Mouse (Mus musculus) heart, adult 8-10 months (tissue): ENCODE results near the gene Il11ra1. TPM values are rescaled to one million over a fixed set of nuclear protein-coding genes. Genes with fewer than 3 reads are reported as not detected.
"Not testable (repeated sequence)": the region's sequence is repeated elsewhere in the genome, so short reads cannot be mapped to it uniquely, and the experiment has no call there.

Source experiments
- DNase-seq: peaks from one replicate; pipeline ENCODE4 v3.0.0; 2022; ENCODE audit warnings: low spot score
- total RNA-seq, 4 experiments: library from RNA; stranded (reverse); gene quantifications; 2 replicates each; pipeline ENCODE4 v1.2.4; 2022

The Il11ra1 gene
- total RNA-seq, 4 experiments from 2014 or later: 95.9 to 110 (median 104) TPM

- no peak for DNase-seq
Observed at GRCm38 (mm10) chr4:41754797-41755337, 55.1 kb downstream of the Il11ra1 start, which contains the start of gene Galt. Galt (plus strand) TSS chr4:41755228.

DNA sequence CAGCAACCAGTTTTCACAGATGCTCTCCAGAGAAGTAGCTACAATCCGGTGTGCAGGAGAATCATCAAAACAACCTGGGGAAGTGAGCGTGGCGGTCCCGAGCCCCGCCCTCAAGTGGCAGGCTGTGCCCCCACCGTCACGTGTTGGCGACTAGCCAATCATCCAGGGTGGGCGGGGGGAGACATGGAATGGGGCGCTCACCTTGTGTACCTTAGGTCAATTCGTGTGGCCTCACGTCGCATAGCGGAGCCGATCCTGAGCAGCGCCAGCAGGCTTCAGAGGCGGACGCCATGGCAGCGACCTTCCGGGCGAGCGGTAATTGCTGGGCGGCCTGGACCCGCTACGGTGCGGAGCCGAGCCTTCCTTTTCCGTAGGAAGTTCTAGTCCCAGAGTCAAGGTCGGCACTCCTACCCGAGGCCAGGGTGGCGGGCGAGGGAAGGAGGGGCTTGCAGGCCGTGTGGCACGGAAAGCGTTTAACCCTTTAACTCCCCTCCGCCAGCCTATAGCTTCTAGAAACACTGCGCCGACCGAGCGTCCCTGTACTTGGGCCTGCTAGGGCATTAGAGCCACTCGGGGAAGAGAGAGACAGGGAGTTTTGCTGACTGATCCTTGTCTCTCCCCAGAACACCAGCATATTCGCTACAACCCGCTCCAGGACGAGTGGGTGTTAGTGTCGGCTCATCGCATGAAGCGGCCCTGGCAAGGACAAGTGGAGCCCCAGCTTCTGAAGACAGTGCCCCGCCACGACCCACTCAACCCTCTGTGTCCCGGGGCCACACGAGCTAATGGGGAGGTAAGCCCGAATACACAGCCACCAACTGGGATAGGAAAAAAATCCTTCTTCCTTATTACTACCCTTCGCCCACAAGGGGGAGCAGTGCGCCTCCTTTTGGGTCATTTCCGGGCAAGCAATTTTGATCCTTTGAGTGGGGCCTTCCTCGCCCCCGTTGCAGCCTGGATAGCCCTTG, 55.8 kb downstream of the Il11ra1 start, which contains the start of gene Sigmar1:
Gene Sigmar1, minus strand, starts transcription at position 820 of the 968 bp plus-strand sequence.
- peak; percentile 86 for DNase-seq

DNA sequence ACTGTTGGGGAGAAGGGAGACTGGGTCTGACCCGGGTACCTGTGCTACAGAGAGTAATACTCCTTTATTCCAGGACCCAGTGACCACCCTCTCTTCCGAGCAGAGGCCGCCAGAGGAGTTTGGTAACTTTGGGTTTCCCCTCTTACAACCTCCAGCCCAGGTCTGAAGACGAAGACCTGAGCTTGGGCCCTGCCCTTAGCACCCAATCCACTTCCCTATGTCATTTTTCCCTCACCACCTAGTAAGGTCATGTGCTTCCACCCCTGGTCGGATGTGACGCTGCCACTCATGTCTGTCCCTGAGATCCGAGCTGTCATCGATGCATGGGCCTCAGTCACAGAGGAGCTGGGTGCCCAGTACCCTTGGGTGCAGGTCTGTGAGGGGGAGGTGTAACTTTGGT, 56.7 kb downstream of the Il11ra1 start:
- no peak for DNase-seq

- DNase-seq: no peak
Observed at GRCm38 (mm10) chr4:41757321-41757720, 57.5 kb downstream of the Il11ra1 start.

- no peak for DNase-seq
Observed at GRCm38 (mm10) chr4:41758021-41758420, 58.2 kb downstream of the Il11ra1 start.

DNA sequence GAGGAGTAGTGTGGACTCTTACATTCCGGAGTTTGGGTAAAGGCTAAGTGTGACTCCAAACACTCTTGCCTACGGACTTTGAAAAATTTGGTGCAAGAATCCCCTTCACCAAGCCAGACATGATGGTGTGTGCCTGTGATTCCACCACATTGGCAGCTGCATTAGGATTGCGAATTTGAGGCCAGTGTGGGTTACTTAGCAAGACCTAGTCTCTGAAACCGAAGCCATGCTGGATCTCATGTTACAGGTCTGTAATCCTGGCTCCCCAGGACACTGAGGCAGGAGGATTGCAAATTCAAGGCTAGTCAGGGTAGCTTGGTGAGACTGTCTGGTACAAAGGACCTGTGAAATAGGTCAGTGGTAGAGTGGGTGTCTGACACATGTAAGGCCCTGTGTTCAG, 58.9 kb downstream of the Il11ra1 start:
- DNase-seq: no peak

- DNase-seq: no peak
Observed at GRCm38 (mm10) chr4:41759206-41759605, 59.4 kb downstream of the Il11ra1 start.

DNA sequence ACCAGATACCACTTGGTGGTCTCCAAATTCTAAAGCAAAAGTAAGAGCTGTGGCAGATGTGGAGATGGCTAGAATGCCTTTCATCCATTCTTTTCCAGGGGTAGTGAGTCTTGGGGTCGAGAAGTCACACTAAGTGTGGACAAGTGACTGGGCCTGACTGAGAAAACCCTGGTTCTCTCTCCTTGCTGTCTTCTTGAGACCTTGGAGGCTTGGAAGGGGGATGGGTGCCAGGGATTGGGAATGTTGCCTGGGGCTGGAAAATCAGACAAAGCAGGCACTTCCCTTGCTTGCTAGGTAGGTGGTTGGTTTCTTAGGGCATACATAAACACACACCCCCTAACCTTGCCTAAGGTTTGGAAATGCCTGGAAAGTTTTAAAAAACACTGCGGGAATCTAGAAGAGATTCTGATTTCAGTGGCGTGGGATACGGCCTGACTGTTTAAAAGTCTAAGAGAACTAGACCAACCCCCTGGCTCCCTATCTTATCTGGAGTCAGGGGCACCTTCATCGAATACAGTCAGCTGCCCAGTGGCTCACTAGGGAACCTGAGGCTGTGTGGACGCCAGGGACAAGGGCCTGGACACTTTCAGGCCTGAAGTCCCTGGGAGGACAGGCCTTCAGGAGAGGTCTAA, 60.0 kb downstream of the Il11ra1 start:
- DNase-seq: no peak

DNA sequence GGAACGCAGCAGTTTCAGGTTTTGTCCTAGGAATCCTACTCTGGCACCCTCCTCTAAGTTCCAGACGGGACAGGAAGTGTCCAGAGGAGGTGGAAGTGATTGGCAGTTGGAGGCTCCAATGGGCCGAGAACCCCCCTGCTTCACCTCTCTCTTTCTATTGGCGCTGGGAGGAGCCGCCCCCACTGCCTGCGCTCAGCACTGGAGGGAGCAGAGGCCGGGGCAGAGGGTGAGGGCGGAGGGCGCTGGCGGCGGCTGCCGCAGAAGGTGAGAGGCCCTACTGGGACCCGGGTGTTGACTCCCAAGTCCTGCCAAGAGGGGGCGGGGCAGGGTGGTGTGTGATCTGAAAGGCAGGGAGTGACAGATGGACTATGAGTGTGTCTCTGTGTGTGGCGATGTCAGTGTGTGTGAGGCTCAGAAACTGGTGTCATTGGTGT, 60.5 kb downstream of the Il11ra1 start:
- DNase-seq: peak; percentile 94

DNA sequence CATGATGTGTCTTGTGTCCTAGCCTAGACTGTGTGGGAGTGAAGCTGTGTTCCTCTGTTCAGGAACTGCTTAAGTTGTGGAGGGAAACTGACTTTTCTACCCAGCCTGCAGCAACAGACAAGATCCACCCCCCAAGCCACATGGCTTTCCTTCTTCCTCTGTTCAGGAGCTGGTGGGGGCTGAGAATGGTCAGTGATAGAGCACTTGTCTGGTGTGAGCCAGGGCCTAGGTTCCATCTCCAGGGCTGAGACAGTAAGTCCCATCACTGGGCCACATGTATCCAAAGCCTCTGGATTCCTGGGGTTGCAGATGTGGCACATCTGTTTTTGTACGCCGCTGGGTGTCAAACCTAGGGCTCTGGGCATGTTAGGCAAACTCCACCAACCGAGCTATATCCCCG, 61.1 kb downstream of the Il11ra1 start:
- DNase-seq: no peak

GRCm38 (mm10) chr4:41761680-41762079, 61.9 kb downstream of the Il11ra1 start:
- no peak for DNase-seq

GRCm38 (mm10) chr4:41762099-41762687, 62.4 kb downstream of the Il11ra1 start:
- DNase-seq: no peak

GRCm38 (mm10) chr4:41762688-41763114, 62.9 kb downstream of the Il11ra1 start:
- DNase-seq: not testable (repeated sequence)

- not testable (repeated sequence) for DNase-seq
Observed at GRCm38 (mm10) chr4:41763176-41763575, 63.4 kb downstream of the Il11ra1 start.

GRCm38 (mm10) chr4:41767301-41767700, 67.5 kb downstream of the Il11ra1 start:
- not testable (repeated sequence) for DNase-seq

GRCm38 (mm10) chr4:41772946-41773345, 73.2 kb downstream of the Il11ra1 start:
- DNase-seq: not testable (repeated sequence)

GRCm38 (mm10) chr4:41773502-41773901, 73.7 kb downstream of the Il11ra1 start:
- peak; percentile 62 for DNase-seq

- peak; percentile 79 for DNase-seq
Observed at GRCm38 (mm10) chr4:41774002-41774401, 74.2 kb downstream of the Il11ra1 start, which contains the start of gene Ccl27a. Ccl27a (minus strand) TSS chr4:41774247.

- not testable (repeated sequence) for DNase-seq
Observed at GRCm38 (mm10) chr4:41774506-41774905, 74.7 kb downstream of the Il11ra1 start.

GRCm38 (mm10) chr4:41775840-41776239, 76.1 kb downstream of the Il11ra1 start:
- not testable (repeated sequence) for DNase-seq

DNA sequence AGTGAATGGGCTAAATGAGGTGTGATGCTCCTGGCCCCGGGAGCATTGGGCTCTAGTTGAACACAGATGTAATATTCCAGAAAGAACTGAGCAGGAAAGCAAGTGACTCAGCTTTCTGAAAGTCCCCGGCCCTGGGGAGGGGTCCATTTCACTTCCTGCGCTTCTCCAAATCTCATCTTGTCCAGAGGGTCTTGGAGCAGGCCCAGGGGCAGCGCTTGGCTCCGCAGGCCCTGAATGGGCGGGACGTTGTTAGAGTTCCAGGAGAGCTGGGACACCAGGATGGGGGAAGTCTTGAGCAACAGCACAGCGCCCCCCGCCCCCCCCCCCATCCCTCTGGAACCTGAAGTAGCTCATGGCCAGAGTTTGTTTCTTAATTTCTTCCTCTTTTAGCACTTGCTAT, 81.5 kb downstream of the Il11ra1 start:
- DNase-seq: not testable (repeated sequence)
